Mouse (Mus musculus) cerebellum, adult 11-12 months (tissue): ENCODE results near the gene Serpinb11.

ENCODE experiments used
- DNase-seq: peaks from one replicate; pipeline ENCODE4 v3.0.0; 2022

Gene Serpinb11

DNA sequence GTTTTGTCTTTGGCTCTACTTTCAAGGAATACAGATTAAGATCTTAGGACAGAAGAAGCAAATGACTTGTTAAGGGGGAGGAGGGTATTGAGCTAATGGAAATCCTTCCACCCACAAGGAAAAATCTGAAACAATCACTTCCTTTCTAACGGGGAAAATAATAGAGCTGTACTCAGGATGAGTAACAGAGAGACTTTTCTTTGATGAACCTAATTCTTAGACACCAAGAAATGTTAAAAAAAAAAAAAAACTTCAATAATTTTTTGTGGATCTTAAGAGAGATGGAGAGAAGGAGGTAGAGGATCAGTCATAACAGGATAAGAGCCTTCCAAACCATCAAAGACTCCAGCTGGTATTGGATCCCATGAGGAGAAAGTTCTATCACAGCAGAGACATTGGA lies at the start of gene Serpinb11:
Gene Serpinb11 (plus strand): TSS at position 301 of the 400 bp plus-strand sequence.
- no peak for DNase-seq

DNA sequence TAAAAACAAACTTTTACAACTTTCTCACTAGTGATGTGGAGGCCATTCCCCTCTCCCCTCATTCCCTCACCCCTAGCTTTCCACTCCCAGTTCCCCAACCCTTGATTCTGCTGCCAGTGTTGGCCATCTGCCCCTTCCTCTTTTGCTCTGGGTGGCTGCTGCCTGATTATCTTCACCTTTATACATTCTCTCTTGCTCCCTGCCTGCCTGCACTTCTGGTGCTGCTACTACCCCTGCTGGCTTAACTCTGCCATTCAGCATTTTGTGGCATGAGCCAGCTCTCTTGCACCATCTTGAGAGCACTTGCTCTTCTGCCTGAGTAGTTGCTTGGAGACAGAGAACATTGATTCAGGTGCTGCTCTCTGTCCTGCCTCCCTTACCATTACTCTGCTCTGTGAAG lies 15.0 kb upstream of the Serpinb11 start:
- DNase-seq = no peak

DNA sequence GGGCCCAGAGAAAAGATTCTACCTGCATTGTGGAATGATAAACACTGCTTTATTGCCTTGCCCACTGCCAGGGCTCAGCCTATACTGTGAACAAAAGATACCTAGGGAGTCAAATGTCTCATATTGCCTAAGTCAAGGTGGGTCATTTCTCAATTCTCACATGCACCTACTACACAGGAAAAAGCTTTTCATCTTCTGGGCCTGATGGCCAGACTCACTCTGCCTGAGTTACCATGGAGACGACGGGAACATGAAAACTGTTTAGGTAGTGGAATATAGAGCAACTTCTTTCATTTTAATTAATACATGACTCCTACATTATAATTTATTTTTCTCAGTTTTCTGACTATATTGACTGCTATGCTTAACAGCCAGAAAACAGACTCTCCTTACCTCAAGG lies 14.2 kb upstream of the Serpinb11 start:
- DNase-seq = no peak

DNA sequence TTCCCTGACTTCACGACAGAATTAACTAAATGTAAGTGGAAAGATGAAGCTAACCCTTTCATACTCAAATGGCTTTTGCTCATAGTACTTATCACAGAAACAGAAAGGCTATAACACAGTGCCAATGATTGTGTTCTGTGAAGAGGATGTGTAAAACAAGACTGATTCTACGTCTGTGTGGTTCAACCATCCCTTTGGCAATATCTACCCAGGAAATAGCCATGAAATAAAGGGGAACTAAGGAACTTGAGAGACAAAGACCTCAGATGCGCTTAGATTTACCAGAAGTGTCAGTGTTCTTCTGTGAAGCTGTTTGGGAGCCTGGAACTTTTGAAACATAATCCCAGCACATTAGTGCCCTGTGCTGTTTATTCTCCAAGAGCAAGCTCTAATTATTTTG lies 10.6 kb upstream of the Serpinb11 start:
- DNase-seq = no peak

DNA sequence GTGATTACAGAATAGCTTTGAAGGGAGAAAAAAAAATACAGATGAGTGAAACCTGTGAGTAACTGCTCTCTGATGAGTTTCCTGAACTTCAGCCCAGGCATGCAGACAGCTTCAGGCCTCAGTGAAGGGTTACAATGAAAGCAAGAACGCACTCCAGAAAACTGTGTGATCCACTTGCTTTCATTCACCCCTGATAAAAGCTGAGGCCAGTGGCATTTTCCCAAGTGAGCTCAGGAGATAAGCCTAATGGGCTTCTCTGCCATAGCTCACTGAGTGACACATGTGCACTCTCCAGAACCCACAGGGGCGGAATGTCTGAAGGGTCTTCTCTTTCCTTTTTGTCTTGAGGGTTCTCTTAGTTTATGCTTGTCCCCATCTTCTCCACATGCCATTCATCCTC lies 9.9 kb upstream of the Serpinb11 start:
- DNase-seq = no peak

DNA sequence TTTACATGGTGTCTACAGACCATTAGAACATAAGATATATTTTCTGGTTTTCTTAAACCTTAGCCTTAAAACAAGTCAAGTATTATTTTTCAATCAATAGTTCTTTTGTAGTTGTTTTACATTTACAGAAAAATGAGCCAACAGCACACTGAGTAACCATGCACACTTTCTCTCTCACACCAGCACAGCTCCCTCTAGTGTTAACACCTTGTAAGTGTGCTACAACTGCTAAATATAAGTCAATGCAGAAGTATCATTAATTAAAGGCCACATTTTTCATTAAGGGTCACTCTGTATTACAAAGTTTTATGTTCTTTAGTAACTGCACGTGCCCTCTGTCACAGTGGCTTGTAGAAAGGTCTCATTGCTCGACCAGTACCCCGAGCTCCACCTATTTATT lies 8.0 kb upstream of the Serpinb11 start:
- DNase-seq = no peak

DNA sequence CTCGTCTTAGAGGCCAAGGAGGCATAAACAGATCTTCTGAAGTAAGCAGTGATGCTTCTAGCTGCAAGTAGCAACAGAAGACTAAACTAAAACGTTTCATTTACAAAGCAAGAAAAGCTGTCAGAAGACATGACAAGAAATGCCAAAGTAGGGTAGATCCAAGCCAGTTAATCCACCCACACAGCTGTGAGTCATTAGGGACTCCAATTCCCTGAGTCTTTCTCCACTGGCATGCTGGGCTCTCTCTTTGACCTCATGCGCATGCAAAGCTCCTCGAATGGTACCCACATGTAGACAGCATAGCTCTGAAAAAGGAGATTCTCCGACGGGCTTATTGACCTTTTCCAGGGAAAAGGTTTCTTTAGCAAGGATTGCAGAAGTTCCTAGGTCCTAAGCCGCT lies 5.0 kb downstream of the Serpinb11 start:
- DNase-seq = no peak

DNA sequence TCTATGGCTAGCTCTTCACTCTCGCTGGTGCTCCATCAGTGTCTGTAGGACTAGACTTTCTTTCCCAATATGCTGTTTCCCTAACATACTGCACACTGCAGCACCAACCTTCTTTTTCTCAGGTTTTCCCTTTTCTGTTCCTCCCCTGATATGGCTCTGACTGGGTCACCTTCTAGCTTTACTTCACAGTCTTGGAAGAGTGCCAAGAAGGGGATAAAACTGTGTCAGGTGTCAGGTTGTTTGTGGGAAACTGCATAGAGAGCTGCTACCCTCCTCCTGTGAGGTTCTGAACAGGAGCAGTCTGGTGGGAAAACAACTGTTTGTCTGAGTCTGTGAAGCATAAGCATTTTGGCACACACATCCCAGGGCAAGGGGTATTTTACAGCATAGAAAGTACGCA lies 7.9 kb downstream of the Serpinb11 start:
- peak; percentile 2 for DNase-seq

DNA sequence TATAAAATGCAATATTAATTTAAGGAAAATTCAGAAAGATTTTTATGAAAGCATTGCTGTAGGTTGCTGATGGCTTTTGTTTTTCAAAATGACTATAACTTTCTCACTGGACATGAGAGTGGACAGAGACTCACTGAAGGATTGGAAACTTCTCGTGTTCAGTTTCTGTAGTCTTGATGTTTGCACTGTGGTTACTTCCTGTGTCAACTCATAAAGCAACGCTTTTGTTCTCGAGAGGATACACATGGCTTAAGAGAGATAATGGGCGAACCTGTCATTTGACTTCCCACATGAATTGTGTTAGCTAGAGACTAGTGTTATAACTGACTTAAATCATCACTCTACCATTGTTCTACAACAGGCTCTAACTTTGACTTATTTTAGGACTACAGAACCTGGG lies 16.0 kb downstream of the Serpinb11 start:
- DNase-seq = no peak

DNA sequence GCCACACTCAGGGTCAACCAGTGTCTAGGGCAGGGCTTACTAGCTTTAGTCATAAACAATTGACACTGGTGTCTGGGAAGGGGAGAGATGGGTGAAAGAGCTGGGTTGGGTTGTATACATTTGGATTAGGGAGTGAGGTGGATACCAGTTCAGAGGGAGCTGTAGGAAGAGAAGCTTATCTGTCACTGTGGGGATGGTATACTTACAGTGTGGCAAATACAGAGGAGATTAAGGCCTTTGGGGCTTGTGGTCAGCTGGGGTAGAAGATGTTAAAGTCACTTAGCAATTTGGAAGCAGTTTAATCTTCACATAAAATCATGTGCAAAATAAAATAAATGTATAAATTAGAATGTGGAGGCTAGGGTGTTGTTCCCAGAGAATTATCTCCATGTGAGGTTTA lies 17.4 kb downstream of the Serpinb11 start:
- DNase-seq = no peak

DNA sequence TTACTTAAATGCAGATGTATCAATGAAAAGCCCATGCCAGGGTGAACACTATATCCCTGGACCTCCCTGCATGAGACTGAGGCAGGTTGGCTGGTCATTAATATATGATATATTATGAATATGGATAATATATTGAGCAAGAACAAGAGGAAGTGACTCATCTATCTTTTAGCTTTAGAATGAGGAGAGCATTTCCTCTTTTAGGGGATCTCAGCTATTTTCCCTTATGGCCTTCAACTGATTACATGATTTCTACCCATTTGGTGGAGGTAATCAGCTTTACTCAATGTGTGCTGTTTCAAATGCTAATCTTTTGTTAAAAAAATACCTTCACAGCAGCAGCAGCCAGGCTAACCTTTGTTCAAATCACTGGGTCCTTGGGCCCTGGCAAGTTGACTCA lies 20.5 kb downstream of the Serpinb11 start:
- DNase-seq = no peak

DNA sequence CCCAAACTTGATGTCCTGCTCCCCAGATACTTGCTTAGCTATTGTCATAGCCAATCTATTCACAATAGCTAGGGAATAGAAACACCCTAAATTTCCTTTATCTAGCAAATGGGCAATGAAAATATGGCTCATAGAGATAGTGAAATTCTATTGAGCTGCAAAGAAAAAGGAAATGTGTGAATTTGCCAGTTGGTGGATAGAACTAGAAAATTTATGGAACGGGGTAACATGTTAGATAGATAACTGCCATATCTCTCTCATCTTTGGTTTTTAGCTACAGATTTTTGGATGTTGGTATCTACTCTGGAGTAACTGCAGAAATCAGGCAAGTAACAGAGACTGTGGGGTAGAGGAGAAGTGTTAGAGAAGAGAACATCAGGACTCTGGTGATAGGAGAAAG lies 21.4 kb downstream of the Serpinb11 start:
- no peak for DNase-seq

DNA sequence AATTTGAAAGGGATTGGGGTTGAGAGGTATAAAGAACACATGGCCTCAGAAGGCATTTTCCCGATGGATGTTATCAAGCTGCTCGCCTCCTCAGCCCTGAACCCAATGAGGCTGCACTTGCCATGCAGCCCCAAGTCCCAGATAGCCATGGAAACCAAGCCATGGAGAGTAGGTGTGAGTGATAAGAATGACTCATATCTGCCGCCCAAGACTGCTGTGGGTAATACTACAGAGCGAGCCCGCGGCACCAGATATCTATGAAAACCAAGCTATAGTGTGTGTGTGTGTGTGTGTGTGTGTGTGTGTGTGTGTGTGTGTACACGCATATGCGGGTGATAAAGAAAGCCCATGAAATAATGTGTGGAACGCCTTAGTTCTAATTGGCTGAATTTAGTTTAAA lies 23.5 kb downstream of the Serpinb11 start:
- DNase-seq = no peak

DNA sequence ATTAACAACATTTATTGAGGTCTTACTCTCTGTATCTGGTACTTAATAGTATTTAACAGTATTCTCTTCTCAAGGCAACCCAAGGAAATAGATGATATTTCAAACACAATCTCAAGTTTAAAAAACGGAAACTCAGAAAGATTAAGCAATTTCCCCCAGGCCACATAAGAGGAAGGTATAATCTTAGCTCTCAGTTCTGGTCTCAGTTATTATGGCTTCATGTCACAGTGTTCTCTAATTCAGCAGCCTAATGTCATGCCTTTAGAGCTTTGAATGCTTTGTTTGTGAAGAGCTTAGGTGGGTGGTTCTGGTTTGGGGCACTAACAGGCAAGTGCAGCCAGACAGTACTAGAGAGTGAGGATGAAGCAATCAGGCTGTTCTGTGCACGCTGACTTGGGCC lies 28.8 kb downstream of the Serpinb11 start:
- no peak for DNase-seq

DNA sequence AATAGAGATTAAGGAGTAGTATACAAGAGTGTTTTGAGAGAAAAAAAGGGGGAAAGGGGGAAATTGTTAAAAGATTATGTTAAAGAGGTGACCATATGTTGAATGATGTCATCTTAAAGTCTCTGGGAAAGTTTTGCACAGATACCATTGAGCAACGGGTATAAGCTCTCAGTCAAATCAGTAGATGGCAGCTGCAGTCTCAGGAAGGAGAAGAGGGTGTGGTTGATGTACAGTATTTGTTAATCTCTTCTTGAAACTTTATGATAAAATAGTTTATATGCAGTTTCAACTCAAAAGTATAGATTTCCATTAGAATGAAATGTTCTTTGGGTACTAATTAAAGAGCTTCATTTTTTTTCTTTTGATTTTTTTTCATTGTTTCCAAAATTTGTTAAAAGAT lies 36.5 kb downstream of the Serpinb11 start:
- DNase-seq = no peak

DNA sequence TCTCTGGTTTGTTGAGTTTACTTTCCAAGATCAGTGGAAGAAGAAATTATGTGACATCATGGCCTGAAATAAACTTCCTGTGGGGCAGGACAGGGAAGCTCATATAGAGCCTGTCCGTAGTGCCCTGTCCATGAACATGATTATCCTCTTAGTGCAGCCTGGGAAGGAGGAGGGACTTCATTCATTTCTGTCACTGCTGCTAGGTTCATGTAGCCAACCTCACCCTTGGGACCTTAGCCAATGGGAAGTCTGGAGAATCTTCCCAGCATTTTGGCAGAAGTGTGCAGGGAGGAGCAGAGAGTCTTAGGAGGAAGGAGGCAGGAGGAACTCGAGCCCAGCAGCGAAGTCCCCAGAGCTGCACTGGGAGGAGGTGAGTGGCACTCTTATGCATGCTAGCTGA lies 38.4 kb downstream of the Serpinb11 start, which contains the start of gene Serpinb7:
Gene Serpinb7 (plus strand): TSS at position 301 of the 400 bp plus-strand sequence.
- no peak for DNase-seq

DNA sequence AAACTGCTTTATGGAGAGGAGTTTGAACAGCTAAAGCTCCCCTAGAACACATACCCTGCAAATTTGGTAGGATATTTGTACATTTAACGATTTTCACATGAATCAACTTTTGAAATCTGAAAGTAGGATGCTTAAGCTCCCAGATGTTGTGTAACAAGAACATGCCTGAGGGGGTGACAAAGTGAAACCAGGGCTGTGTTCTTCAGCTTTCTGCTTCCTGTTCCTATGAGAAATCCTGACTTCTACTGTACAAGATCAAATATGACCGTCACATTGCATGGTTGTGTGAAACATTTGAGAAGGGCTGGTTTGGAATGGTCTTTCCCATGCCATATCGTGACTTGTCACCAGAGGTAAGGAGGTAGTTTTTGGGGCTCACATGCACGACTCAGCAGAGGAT lies 41.1 kb downstream of the Serpinb11 start:
- DNase-seq = no peak

DNA sequence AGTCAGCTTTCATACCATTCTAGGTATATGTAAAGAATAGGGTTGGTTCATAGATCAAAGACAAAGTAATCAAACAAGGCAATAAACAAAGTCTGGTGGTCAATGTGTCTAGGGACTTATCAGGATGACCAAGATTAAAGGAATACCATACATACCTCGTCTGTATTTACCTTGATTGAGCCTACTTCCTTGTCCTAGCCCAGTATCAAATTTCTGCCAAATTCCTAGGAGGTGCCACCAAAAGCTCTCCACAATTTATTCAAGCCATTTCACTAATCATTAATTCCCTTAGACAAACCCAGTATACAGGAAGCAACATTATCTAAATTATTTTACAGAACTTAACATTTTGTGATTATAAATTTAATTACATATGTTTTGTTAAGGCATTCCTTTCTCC lies 53.7 kb downstream of the Serpinb11 start:
- DNase-seq = no peak

DNA sequence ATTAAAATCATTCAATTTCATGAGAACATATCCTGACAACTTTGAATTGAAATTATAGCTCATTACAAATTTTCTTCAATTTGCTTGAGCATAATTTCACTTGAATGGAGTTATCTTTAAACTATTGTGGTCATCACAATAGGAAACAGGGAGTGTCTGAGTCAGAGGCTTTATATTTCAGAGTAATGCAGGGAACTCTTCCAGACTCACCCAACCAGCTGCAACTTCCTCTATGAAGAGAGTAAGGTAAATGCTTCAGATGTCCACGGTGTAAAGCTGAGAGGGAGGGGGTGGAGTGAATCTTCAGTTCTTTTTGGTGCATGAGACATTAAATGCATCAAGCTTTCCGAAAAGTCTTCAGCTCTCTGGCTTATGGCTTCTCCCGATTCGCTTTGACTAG lies 61.5 kb downstream of the Serpinb11 start:
- DNase-seq = no peak
